Mouse (Mus musculus): Measurements from ENCODE around the gene Cyth1. TPM values are rescaled to one million over a fixed set of nuclear protein-coding genes. Genes with fewer than 3 reads are reported as not detected.
A peak's percentile ranks its signal among the peaks of the same experiment; 100 is the strongest.

Cyth1 gene
- polyA plus RNA-seq, 1 experiment: 6.1 TPM

DNA sequence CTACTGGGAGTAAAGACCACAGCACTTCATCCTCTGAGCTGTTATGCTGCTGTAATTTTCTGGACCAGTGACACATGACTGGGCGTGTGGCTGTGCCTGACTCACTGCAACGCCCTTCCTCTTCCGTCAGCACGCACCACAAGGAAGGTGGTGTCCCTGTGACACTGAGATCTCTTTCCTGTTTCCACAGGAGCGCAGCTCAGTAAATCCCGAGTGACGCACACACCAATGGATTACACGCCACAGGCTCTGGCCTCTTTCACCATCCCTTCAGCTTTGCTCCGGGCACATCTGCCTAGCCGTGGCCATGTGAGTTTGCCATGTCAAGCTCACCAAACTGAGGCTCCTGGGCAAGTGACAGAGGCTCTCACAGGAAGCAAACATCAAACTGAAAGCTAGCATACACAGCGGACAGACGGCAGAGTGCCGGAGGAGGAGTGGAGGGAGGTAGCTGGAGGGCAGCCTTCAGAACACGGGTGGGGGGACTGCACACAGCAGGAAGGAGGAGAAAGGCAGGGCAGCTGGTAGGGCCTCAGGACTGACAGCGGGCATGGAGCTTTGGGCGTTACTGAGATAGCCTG, 102.5 kb downstream of the Cyth1 start:
- H3K36me3 ChIP-seq (ENCODE audit: control insufficient read depth, insufficient read depth, low read length, poor library complexity, severe bottlenecking): no peaks in the 10 kb centered on the region
- H3K27me3 ChIP-seq (ENCODE audit: control insufficient read depth, insufficient read depth, low read length, poor library complexity, severe bottlenecking): no peaks in the 10 kb centered on the region
- H3K4me3 ChIP-seq (ENCODE audit: low read depth, low read length): no peak overlapping the region
- H3K9ac ChIP-seq (ENCODE audit: low read depth, poor library complexity, severe bottlenecking): no peak overlapping the region
- peaks cover 2% of the 10 kb centered on the region for H3K4me1 ChIP-seq (ENCODE audit: control insufficient read depth, insufficient read depth, low read length)
- H3K27ac ChIP-seq (ENCODE audit: insufficient read depth, low read length): no peak overlapping the region
- no peaks in the 10 kb centered on the region for H3K9me3 ChIP-seq (replicated peaks; ENCODE audit: control insufficient read depth, insufficient read depth, low read length, poor library complexity, severe bottlenecking)
- TF ChIP-seq EP300 (IDR thresholded peaks at IDR 0.05; ENCODE audit: insufficient read depth, low read depth, low read length) (no peak), CTCF (IDR thresholded peaks at IDR 0.05; ENCODE audit: low read depth, low read length) (no peak), POLR2A (IDR thresholded peaks at IDR 0.05; ENCODE audit: insufficient read depth, low read length) (no peak)

DNA sequence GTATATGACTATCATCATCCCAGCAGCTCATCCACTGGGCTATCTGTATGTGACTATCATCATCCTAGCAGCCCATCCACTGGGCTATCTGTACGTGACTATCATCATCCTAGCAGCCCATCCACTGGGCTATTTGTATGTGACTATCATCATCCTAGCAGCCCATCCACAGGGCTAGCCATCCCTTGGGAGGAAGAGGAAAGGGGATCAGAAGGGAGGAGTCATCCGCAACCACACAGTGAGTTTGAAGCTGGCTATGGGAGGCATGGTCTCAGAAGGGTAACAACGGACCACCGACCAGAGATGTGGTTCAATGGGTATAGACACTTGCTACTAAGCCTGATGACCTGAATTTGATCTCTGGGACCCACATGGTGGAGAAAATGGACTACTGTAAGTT, 103.3 kb downstream of the Cyth1 start:
- H3K27ac ChIP-seq (ENCODE audit: insufficient read depth, low read length): no peak overlapping the region
- H3K4me3 ChIP-seq (ENCODE audit: low read depth, low read length): no peak overlapping the region
- no peaks in the 10 kb centered on the region for H3K9me3 ChIP-seq (replicated peaks; ENCODE audit: control insufficient read depth, insufficient read depth, low read length, poor library complexity, severe bottlenecking)
- H3K27me3 ChIP-seq (ENCODE audit: control insufficient read depth, insufficient read depth, low read length, poor library complexity, severe bottlenecking): no peaks in the 10 kb centered on the region
- no peak for TF ChIP-seq EP300 (IDR thresholded peaks at IDR 0.05; ENCODE audit: insufficient read depth, low read depth, low read length)
- no peak for TF ChIP-seq POLR2A (IDR thresholded peaks at IDR 0.05; ENCODE audit: insufficient read depth, low read length)
- no peak for TF ChIP-seq CTCF (IDR thresholded peaks at IDR 0.05; ENCODE audit: low read depth, low read length)
- H3K4me1 ChIP-seq (ENCODE audit: control insufficient read depth, insufficient read depth, low read length): peaks cover 4% of the 10 kb centered on the region
- no peak overlapping the region for H3K9ac ChIP-seq (ENCODE audit: low read depth, poor library complexity, severe bottlenecking)
- no peaks in the 10 kb centered on the region for H3K36me3 ChIP-seq (ENCODE audit: control insufficient read depth, insufficient read depth, low read length, poor library complexity, severe bottlenecking)

DNA sequence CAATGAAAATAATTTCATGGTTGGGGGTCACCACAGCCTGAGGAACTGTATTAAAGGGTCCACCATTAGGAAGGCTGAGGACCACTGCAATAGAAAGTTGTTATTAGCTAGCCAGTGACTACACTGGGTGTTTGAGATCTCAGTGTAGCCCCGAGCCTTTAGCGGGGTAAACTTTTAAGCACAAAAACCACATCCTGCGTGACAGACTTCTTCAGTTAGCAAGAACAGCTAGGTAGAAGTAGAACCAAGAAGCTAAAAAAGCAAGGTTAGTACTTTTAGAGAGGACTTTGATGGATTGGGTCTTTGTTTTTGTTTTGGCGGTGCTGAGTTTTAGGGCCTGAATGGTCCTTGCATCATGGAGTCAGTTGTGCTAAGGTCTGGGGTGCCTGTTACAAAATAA, 104.7 kb downstream of the Cyth1 start:
- H3K9me3 ChIP-seq (replicated peaks; ENCODE audit: control insufficient read depth, insufficient read depth, low read length, poor library complexity, severe bottlenecking): 0 out of 2 replicates have a peak, but pooled peaks cover 2% of the 10 kb centered on the region
- no peaks in the 10 kb centered on the region for H3K27me3 ChIP-seq (ENCODE audit: control insufficient read depth, insufficient read depth, low read length, poor library complexity, severe bottlenecking)
- H3K9ac ChIP-seq (ENCODE audit: low read depth, poor library complexity, severe bottlenecking): no peak overlapping the region
- H3K27ac ChIP-seq (ENCODE audit: insufficient read depth, low read length): no peak overlapping the region
- no peak overlapping the region for H3K4me3 ChIP-seq (ENCODE audit: low read depth, low read length)
- H3K36me3 ChIP-seq (ENCODE audit: control insufficient read depth, insufficient read depth, low read length, poor library complexity, severe bottlenecking): no peaks in the 10 kb centered on the region
- H3K4me1 ChIP-seq (ENCODE audit: control insufficient read depth, insufficient read depth, low read length): peaks cover 4% of the 10 kb centered on the region
- TF ChIP-seq CTCF (IDR thresholded peaks at IDR 0.05; ENCODE audit: low read depth, low read length): no peak
- no peak for TF ChIP-seq POLR2A (IDR thresholded peaks at IDR 0.05; ENCODE audit: insufficient read depth, low read length)
- no peak for TF ChIP-seq EP300 (IDR thresholded peaks at IDR 0.05; ENCODE audit: insufficient read depth, low read depth, low read length)

DNA sequence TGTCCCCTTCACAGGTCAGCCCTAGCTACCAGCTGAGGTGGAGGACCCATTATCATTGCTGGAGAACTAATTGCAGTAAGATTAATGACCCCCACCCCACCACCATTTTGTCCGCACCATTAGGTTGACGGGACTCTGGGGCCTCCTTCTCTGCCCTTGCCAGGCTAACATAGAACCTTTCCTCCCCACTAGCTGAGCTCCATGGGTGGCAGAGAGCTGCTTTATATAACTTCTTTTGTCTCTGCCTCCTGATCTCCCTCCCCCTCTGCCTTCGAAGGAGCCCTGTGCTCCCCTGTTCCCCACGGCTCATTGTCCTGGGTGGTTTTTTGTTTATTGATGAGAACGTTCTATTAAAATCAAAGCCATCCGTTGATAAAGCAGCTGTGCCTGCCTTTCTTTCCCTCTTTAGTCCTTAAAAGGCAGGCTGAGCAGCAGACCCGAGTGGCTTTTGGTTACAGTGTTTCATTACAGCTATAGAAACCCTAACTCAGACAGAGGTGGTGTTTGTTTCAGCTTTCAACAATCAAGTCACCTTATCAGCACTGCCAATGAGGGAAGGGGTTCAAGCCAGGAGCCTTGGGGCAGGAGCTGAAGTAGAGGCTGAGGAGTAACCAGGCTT, 105.7 kb downstream of the Cyth1 start:
- Histone ChIP-seq H3K9me3 (replicated peaks; ENCODE audit: control insufficient read depth, insufficient read depth, low read length, poor library complexity, severe bottlenecking) (peaks cover 3% of the 10 kb centered on the region; the same call in 1 of the 2 replicates), H3K27ac (ENCODE audit: insufficient read depth, low read length) (peak overlapping the region; percentile 1; the same call in 1 of the 2 replicates), H3K36me3 (ENCODE audit: control insufficient read depth, insufficient read depth, low read length, poor library complexity, severe bottlenecking) (no peaks in the 10 kb centered on the region), H3K27me3 (ENCODE audit: control insufficient read depth, insufficient read depth, low read length, poor library complexity, severe bottlenecking) (no peaks in the 10 kb centered on the region), H3K4me3 (ENCODE audit: low read depth, low read length) (no peak overlapping the region), H3K4me1 (ENCODE audit: control insufficient read depth, insufficient read depth, low read length) (peaks cover 4% of the 10 kb centered on the region), H3K9ac (ENCODE audit: low read depth, poor library complexity, severe bottlenecking) (no peak overlapping the region)
- TF ChIP-seq POLR2A (IDR thresholded peaks at IDR 0.05; ENCODE audit: insufficient read depth, low read length) (no peak), EP300 (IDR thresholded peaks at IDR 0.05; ENCODE audit: insufficient read depth, low read depth, low read length) (no peak), CTCF (IDR thresholded peaks at IDR 0.05; ENCODE audit: low read depth, low read length) (no peak)

DNA sequence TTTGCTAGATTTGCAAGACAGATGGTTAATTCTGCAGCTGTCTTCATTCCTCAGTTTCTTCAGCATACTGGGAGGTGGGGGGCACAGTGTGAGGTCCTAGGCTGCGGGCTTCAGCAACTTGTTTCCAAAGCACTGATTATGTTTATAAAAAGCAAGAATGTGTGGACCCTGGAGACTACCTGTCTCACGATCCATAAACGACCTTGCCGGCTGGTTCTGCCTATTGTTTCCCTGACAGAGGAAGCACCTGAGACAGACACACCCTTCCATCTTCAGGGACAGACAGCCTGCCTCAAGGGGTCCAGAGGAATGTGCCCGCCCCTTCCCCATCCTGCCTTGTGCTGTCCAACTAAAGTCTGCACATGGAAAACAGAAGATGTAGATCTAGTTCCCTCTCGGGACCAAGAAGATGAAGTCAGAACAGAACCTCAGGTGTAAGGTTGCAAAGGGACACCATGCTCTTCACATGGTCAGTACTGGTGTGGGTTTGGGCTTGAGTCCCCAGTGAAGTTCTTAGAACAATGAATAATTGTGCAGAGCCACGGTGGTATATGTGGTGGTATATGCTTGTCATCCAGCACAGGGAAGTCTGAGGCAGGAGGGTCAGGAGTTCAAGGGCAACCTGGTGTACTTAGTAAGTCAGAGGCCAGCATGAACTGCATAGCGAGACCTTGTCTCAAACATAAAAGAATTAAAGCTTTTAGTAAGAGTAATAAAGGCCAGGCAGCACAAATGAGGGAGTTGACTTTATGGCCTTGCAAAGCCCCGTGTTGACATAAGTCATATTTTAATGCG, 107.4 kb downstream of the Cyth1 start:
- no peak overlapping the region for H3K9ac ChIP-seq (ENCODE audit: low read depth, poor library complexity, severe bottlenecking)
- no peaks in the 10 kb centered on the region for H3K36me3 ChIP-seq (ENCODE audit: control insufficient read depth, insufficient read depth, low read length, poor library complexity, severe bottlenecking)
- peak overlapping the region; percentile 59 for H3K27ac ChIP-seq (ENCODE audit: insufficient read depth, low read length)
- no peaks in the 10 kb centered on the region for H3K27me3 ChIP-seq (ENCODE audit: control insufficient read depth, insufficient read depth, low read length, poor library complexity, severe bottlenecking)
- TF ChIP-seq EP300 (IDR thresholded peaks at IDR 0.05; ENCODE audit: insufficient read depth, low read depth, low read length) (peak; percentile 92), POLR2A (IDR thresholded peaks at IDR 0.05; ENCODE audit: insufficient read depth, low read length) (no peak)
- peaks cover 5% of the 10 kb centered on the region for H3K4me1 ChIP-seq (ENCODE audit: control insufficient read depth, insufficient read depth, low read length)
- H3K4me3 ChIP-seq (ENCODE audit: low read depth, low read length): no peak overlapping the region
- H3K9me3 ChIP-seq (replicated peaks; ENCODE audit: control insufficient read depth, insufficient read depth, low read length, poor library complexity, severe bottlenecking): peaks cover 3% of the 10 kb centered on the region; the same call in 1 of the 2 replicates

DNA sequence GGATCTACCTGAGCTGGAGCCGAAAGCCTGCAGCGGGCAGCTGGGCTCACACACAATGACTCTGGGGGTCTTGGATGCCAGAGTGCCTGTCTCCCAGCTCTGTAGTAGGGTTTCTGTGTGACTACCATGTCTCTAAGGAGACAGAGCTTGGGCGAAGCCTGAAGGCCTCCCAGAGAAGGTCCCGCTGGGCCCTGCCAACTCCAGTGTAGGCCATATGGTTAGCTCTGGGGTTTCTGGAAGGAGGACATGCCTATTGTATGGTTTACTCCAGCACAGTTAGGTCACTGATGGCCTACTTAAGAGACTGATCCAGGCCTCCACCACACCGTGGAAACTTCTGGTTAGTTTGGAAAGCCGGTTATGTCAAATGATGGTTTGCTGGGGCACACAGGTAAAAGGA, 110.0 kb downstream of the Cyth1 start:
- H3K27ac ChIP-seq (ENCODE audit: insufficient read depth, low read length): no peak overlapping the region
- H3K4me3 ChIP-seq (ENCODE audit: low read depth, low read length): no peak overlapping the region
- no peaks in the 10 kb centered on the region for H3K36me3 ChIP-seq (ENCODE audit: control insufficient read depth, insufficient read depth, low read length, poor library complexity, severe bottlenecking)
- no peak overlapping the region for H3K9ac ChIP-seq (ENCODE audit: low read depth, poor library complexity, severe bottlenecking)
- H3K4me1 ChIP-seq (ENCODE audit: control insufficient read depth, insufficient read depth, low read length): peaks cover 6% of the 10 kb centered on the region
- H3K27me3 ChIP-seq (ENCODE audit: control insufficient read depth, insufficient read depth, low read length, poor library complexity, severe bottlenecking): no peaks in the 10 kb centered on the region
- TF ChIP-seq CTCF (IDR thresholded peaks at IDR 0.05; ENCODE audit: low read depth, low read length) (no peak), EP300 (IDR thresholded peaks at IDR 0.05; ENCODE audit: insufficient read depth, low read depth, low read length) (no peak), POLR2A (IDR thresholded peaks at IDR 0.05; ENCODE audit: insufficient read depth, low read length) (no peak)
- peaks cover 3% of the 10 kb centered on the region; the same call in 1 of the 2 replicates for H3K9me3 ChIP-seq (replicated peaks; ENCODE audit: control insufficient read depth, insufficient read depth, low read length, poor library complexity, severe bottlenecking)

Measured in ES-Bruce4 (cell line).